Mouse (Mus musculus) small intestine, adult 10 weeks (tissue): Measurements from ENCODE around the gene Gpr1. TPM values are rescaled to one million over a fixed set of nuclear protein-coding genes. Genes with fewer than 3 reads are reported as not detected.

Experiments
- polyA plus RNA-seq: library from polyadenylated mRNA; stranded (reverse); fragments of 350-450 nt; fragmentation: Illumina TruSeq; extraction: RNeasy Lipid Tissue Mini Kit (QIAGEN cat#74804); gene quantifications from one replicate; pipeline ENCODE4 v1.2.3, GENCODE M21; 2014; ENCODE audit warnings: low replicate concordance

Gpr1 gene
- polyA plus RNA-seq: 0.22 TPM

DNA sequence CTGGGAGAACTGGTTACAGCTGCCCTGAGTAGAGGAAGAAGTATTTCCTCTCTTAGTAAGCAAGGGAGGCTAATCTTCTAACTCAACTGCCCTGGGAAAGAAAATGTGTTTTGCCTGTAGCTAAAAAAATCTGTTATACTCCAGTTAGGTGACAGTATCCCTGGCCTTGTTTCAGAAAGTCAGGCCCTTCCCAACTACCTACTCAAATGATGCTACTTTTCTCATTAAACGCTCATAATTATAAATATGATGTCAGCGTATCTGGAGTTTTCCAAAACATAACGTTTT lies at the start of gene Gpr1:
TSS of gene Gpr1 (minus strand) at position 273 of the 288 bp plus-strand sequence.

DNA sequence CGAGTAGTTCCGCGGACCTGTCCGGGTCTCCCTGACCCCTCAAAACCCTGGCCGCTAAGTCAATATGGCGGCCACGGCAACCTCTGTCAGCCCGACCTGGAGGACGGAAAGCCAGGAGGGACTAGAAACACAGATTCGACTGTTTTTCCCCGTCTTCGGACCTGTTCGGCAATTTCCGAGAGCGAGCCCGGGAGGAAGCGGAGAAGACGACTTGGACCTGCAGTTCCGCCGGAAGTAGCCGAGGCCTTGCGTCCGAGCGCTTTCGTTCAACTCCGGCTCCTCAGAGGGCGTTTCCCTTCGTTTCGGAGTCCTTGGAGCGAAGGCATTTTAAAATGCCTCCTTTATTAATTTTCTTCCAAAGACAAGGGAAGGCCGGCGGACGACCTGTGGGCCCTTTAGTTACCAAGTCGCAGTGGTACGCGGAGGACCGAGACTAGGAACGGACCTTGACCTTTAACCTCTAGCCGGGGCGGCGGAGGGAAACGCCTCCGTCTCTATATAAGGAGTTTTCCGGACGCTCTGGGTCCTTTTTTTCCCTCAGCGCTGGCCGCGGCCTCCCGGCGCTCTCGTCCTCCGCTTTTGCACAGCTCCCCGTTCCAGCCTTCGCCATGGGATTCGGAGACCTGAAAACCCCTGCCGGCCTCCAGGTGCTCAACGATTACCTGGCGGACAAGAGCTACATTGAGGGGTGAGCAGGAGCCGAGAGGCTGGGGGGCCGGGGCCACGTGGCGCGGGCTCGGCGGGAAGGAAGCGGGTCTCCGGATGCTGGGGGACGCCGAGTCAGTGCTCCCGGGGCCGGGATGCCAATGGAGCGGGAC lies 37.5 kb downstream of the Gpr1 start, which contains the start of the genes Eef1b2 and Ndufs1:
TSS of gene Eef1b2 (plus strand) at position 222 of the 818 bp plus-strand sequence.
TSS of gene Ndufs1 (minus strand) at position 230 of the 818 bp plus-strand sequence.

Other genes with a start within 250 kb of the Gpr1 start
- gene Ino80d, start 99.9 kb downstream of the Gpr1 start, polyA plus RNA-seq: 19.3 TPM
- 548 TPM for gene Eef1b2, start 37.7 kb downstream of the Gpr1 start, polyA plus RNA-seq
- gene Ndufs1, start 37.7 kb downstream of the Gpr1 start, polyA plus RNA-seq: 265 TPM
- 0.15 TPM for gene Zdbf2, start 58.7 kb upstream of the Gpr1 start, polyA plus RNA-seq
- gene Adam23, start 231.3 kb upstream of the Gpr1 start, polyA plus RNA-seq: 2.3 TPM